Comparison of ENCODE assay signal across 23 mouse cellular contexts in genomic region chr10:4154035-4154434, GRCm38 (mm10).
A peak's percentile ranks its signal among the peaks of the same experiment; 100 is the strongest.
DNase-seq lines count a peak whose midpoint lies in the region; ATAC-seq and TF ChIP-seq lines count a peak whose summit lies in the region.
"Had no signal": no experiment of that assay in that cellular context is flagged by ENCODE, and none has a peak within 500 bp of the region (broad histone marks: within the 10 kb centered on the region; RNA-seq: fewer than 3 reads in every experiment).

No protein-coding gene starts in this region.

- H3K4me3 ChIP-seq in heart, embryonic 13.5 days = no peak overlapping the region
- H3K4me3 ChIP-seq in kidney, embryonic 14.5 days (ENCODE audit: low read length) = no peak overlapping the region
- no peak overlapping the region for H3K4me3 ChIP-seq in kidney, embryonic 16.5 days (ENCODE audit: low read length)
- H3K4me3 ChIP-seq in embryonic fibroblast, embryonic 13.5 days (ENCODE audit: insufficient read depth, low read length) = no peak overlapping the region
- H3K4me3 ChIP-seq: embryonic facial prominence, embryonic 10.5 days; embryonic facial prominence, embryonic 12.5 days; erythroblast, embryonic 14.5 days; forebrain, embryonic 10.5 days; forebrain, embryonic 12.5 days had no signal

- H3K27me3 ChIP-seq in heart, embryonic 13.5 days (replicated peaks) = no peaks in the 10 kb centered on the region
- H3K27me3 ChIP-seq in kidney, embryonic 14.5 days (ENCODE audit: control insufficient read depth, insufficient read depth, low read length) = no peaks in the 10 kb centered on the region
- H3K27me3 ChIP-seq in kidney, embryonic 16.5 days (ENCODE audit: insufficient read depth, low read length) = no peaks in the 10 kb centered on the region
- H3K27me3 ChIP-seq: embryonic facial prominence, embryonic 12.5 days; forebrain, embryonic 12.5 days had no signal

- H3K4me2 ChIP-seq in heart, embryonic 13.5 days = no peak overlapping the region
- no peak overlapping the region for H3K4me2 ChIP-seq in kidney, embryonic 14.5 days (replicated peaks; ENCODE audit: low read depth, low read length)
- H3K4me2 ChIP-seq in kidney, embryonic 16.5 days (replicated peaks; ENCODE audit: low read depth, low read length) = no peak overlapping the region
- H3K4me2 ChIP-seq: embryonic facial prominence, embryonic 12.5 days; forebrain, embryonic 12.5 days had no signal

- 0 out of 2 replicates have a peak overlapping the region, but pooled peaks have one; percentile 12 for H3K27ac ChIP-seq in heart, embryonic 13.5 days (replicated peaks)
- peak overlapping the region; percentile 55 for H3K27ac ChIP-seq in kidney, embryonic 14.5 days (ENCODE audit: low read depth, low read length)
- H3K27ac ChIP-seq in kidney, embryonic 16.5 days (ENCODE audit: low read length) = peak overlapping the region; percentile 7; the same call in 1 of the 2 replicates
- 0 out of 2 replicates have a peak overlapping the region, but pooled peaks have one; percentile 29 for H3K27ac ChIP-seq in embryonic fibroblast, embryonic 13.5 days (ENCODE audit: insufficient read depth, low read length)
- H3K27ac ChIP-seq: embryonic facial prominence, embryonic 10.5 days; embryonic facial prominence, embryonic 12.5 days; forebrain, embryonic 10.5 days; forebrain, embryonic 12.5 days had no signal

- WGBS in heart, embryonic 13.5 days = 56% methylated on average over 6 of the region's 6 CpGs
- WGBS in kidney, embryonic 14.5 days = 41% methylated on average over 6 of the region's 6 CpGs
- WGBS in kidney, embryonic 16.5 days = 40% methylated on average over 6 of the region's 6 CpGs

- no peak for DNase-seq in heart, adult 8-10 months (ENCODE audit: low spot score)
- no peak for DNase-seq in kidney, adult 9 months
- DNase-seq in kidney, postnatal 14 days = no peak
- DNase-seq in adrenal gland, postnatal 4 days (ENCODE audit: low spot score in 2 of 2) = no peak
- DNase-seq: adrenal gland, adult 2 months; adrenal gland, postnatal 10 days; adrenal gland, postnatal 25 days; cerebellum, adult 11-12 months; cerebellum, adult 2 months; cerebellum, adult 9-10 months; cerebellum, postnatal 10 days; cerebellum, postnatal 25 days had no signal

- peaks cover 10% of the 10 kb centered on the region; the same call in 1 of the 2 replicates for H3K4me1 ChIP-seq in heart, embryonic 13.5 days
- H3K4me1 ChIP-seq in kidney, embryonic 14.5 days (ENCODE audit: control insufficient read depth, insufficient read depth, low read length) = 0 out of 2 replicates have a peak, but pooled peaks cover 4% of the 10 kb centered on the region
- H3K4me1 ChIP-seq in kidney, embryonic 16.5 days (ENCODE audit: insufficient read depth, low read length) = peaks cover 8% of the 10 kb centered on the region; the same call in 1 of the 2 replicates
- peaks cover 5% of the 10 kb centered on the region for H3K4me1 ChIP-seq in embryonic fibroblast, embryonic 13.5 days (ENCODE audit: control insufficient read depth, insufficient read depth, low read length)
- H3K4me1 ChIP-seq: embryonic facial prominence, embryonic 10.5 days; embryonic facial prominence, embryonic 12.5 days; forebrain, embryonic 10.5 days; forebrain, embryonic 12.5 days had no signal

- no peak overlapping the region for H3K9ac ChIP-seq in heart, embryonic 13.5 days
- H3K9ac ChIP-seq in kidney, embryonic 14.5 days (ENCODE audit: low read depth, low read length) = no peak overlapping the region
- H3K9ac ChIP-seq in kidney, embryonic 16.5 days (replicated peaks; ENCODE audit: low read length) = no peak overlapping the region
- H3K9ac ChIP-seq: embryonic facial prominence, embryonic 12.5 days; forebrain, embryonic 12.5 days had no signal

- H3K36me3 ChIP-seq in heart, embryonic 13.5 days = peaks cover 17% of the 10 kb centered on the region
- H3K36me3 ChIP-seq in kidney, embryonic 14.5 days (ENCODE audit: control insufficient read depth, insufficient read depth, low read length) = no peaks in the 10 kb centered on the region
- H3K36me3 ChIP-seq in kidney, embryonic 16.5 days (ENCODE audit: insufficient read depth, low read length) = 0 out of 2 replicates have a peak, but pooled peaks cover 3% of the 10 kb centered on the region
- H3K36me3 ChIP-seq: embryonic facial prominence, embryonic 12.5 days had no signal

- no peak for TF ChIP-seq CTCF in embryonic fibroblast, embryonic 13.5 days (IDR thresholded peaks at IDR 0.05; ENCODE audit: borderline replicate concordance, insufficient read depth, low read length)

- no peaks in the 10 kb centered on the region for H3K9me3 ChIP-seq in heart, embryonic 13.5 days
- no peaks in the 10 kb centered on the region for H3K9me3 ChIP-seq in kidney, embryonic 14.5 days (ENCODE audit: control insufficient read depth, low read length)
- peaks cover 4% of the 10 kb centered on the region; the same call in 1 of the 2 replicates for H3K9me3 ChIP-seq in kidney, embryonic 16.5 days (ENCODE audit: low read length)
- H3K9me3 ChIP-seq: embryonic facial prominence, embryonic 10.5 days; embryonic facial prominence, embryonic 12.5 days; forebrain, embryonic 10.5 days; forebrain, embryonic 12.5 days had no signal

- no peak for ATAC-seq in heart, embryonic 13.5 days (ENCODE audit: extremely low read depth, insufficient number of reproducible peaks, low FRiP score, low TSS enrichment)
- peak; percentile 69 for ATAC-seq in kidney, embryonic 14.5 days (ENCODE audit: low FRiP score, low TSS enrichment)
- no peak for ATAC-seq in kidney, embryonic 16.5 days (ENCODE audit: low FRiP score, low TSS enrichment)
- ATAC-seq: forebrain, embryonic 14.5 days; forebrain, embryonic 16.5 days had no signal

- no peak for TF ChIP-seq POLR2A in embryonic fibroblast, embryonic 13.5 days (IDR thresholded peaks at IDR 0.05; ENCODE audit: low read depth, low read length)
